Mouse (Mus musculus) gastrocnemius, postnatal 14 days (tissue): Measurements from ENCODE around the gene Timm44. TPM values are rescaled to one million over a fixed set of nuclear protein-coding genes. Genes with fewer than 3 reads are reported as not detected.

Experiments used
- DNase-seq: peaks from one replicate; pipeline ENCODE4 v3.0.0; 2021; ENCODE audit warnings: mixed read lengths
- intact Hi-C: fragments of 180-260 bp; cut with DNase I; formaldehyde crosslinking; loops from one replicate; pipeline ENCODE4 v1.15.1; 2025; ENCODE audit warnings: low total_unique reads
- total RNA-seq, 2 experiments: library from RNA; stranded (reverse); gene quantifications; 2 replicates each; pipeline ENCODE4 v1.2.3; 2021

The Timm44 gene
- total RNA-seq, 2 experiments from 2014 or later = 67.8 to 82.1 TPM

DNA sequence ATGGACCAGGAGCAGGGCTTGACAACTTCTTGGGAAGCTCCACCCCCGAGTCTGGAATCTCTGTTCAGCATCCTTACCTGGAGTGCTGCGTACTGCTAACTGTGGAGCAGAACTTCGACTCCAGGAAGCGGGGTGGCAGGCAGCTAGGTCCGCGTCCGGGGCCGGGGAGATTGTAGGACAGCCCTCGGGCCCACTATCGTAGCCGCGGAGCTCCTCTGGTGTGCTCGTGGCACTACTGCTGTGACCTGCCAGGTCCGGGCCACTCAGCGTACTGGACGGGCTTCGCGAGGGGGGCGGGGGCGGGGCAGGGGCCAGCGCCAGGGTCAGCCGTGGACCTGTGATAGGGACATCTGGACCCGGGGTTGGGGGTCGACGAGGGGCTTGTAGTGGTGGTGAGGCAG lies 62.9 kb downstream of the Timm44 start:
- intact Hi-C loops = no loop called here
- DNase-seq = no peak

DNA sequence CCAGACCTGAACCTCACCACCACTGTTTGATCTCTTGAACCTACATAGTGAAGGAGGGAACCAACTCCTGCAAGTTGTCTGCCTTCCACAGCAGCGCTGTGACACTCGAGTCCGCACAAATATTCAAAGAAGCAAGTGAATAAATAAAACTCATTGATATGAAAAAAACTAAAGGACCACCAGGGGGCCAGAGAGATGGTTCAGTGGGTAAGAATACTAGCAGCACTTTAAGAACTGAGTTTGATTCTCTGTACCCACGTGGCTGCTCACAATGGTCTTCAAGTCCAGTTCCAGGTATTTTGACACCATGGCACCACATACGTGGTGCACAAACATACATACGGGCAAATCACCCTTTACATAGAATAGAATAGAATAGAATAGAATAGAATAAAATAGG lies 64.6 kb downstream of the Timm44 start:
- DNase-seq = no peak
- intact Hi-C loops = no loop called here

Other genes starting within 250 kb of the Timm44 start
- gene Cd209f, start 170.1 kb downstream of the Timm44 start, total RNA-seq = 1 to 10 TPM; 1.2 to 2.8 TPM
- gene Cd209g, start 141.8 kb downstream of the Timm44 start, total RNA-seq = under 1 TPM in 1 of 2 experiments, not detected in 1; 0.45 TPM
- 10 to 100 TPM; 11.1 to 12.4 TPM for gene Evi5l, start 109.3 kb downstream of the Timm44 start, total RNA-seq
- gene Prr36, start 58.5 kb downstream of the Timm44 start, total RNA-seq = under 1 TPM; 0.07 to 0.12 TPM
- gene Lrrc8e, start 49.1 kb downstream of the Timm44 start, total RNA-seq = under 1 TPM in 1 of 2 experiments, not detected in 1; 0.04 TPM
- 10 to 100 TPM; 60.5 to 74.6 TPM for gene Map2k7, start 37.2 kb downstream of the Timm44 start, total RNA-seq
- under 1 TPM in 1 of 2 experiments, not detected in 1; 0.18 TPM for gene Gm49320, start 37.0 kb downstream of the Timm44 start, total RNA-seq
- gene Tgfbr3l, start 27.7 kb downstream of the Timm44 start, total RNA-seq = 1 to 10 TPM; 1.8 to 3.4 TPM
- gene Snapc2, start 22.8 kb downstream of the Timm44 start, total RNA-seq = 10 to 100 TPM; 10.1 to 12.2 TPM
- 1 to 10 TPM; 1.4 to 2.5 TPM for gene Ctxn1, start 16.6 kb downstream of the Timm44 start, total RNA-seq
- 1 to 10 TPM; 8.7 to 9.4 TPM for gene Ccl25, start 49.3 kb upstream of the Timm44 start, total RNA-seq
- 10 to 100 TPM; 42.6 to 47.7 TPM for gene Elavl1, start 49.5 kb upstream of the Timm44 start, total RNA-seq
- gene Cers4, start 217.1 kb upstream of the Timm44 start, total RNA-seq = 1 to 10 TPM; 5.4 to 7.1 TPM